Comparison of ENCODE assay signal across 9 mouse cellular contexts in the genomic region with DNA sequence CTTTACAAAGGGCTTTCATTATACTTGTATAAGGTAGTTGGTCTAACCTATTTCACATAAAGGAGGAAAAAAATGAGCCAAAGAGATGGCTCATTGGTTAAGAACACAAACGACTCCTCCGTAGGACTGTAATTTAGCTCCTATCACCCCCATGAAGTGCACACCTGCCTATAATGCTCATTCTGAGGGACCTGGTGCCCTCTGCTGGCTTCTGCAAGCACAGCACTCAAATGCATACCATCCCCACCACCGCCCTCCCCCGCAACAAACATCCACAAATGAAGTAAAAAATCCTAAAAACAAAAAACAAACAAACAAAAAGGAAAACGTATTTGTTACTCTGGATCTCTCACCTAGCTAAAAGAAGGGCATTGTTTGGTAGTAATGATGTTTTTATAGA.
DNase-seq lines count a peak whose midpoint lies in the region; ATAC-seq and TF ChIP-seq lines count a peak whose summit lies in the region.
"Had no signal": no experiment of that assay in that cellular context is flagged by ENCODE, and none has a peak within 500 bp of the region (broad histone marks: within the 10 kb centered on the region; RNA-seq: fewer than 3 reads in every experiment).

No protein-coding gene starts in this region.

- H3K27ac ChIP-seq in kidney, adult 2 months (ENCODE audit: insufficient read depth, low read depth, low read length) = no peak overlapping the region
- H3K27ac ChIP-seq in kidney, embryonic 14.5 days (ENCODE audit: low read depth, low read length) = no peak overlapping the region; the same call in 1 of the 2 replicates
- H3K27ac ChIP-seq: midbrain, embryonic 15.5 days had no signal

- no peaks in the 10 kb centered on the region for H3K36me3 ChIP-seq in kidney, adult 2 months (ENCODE audit: control insufficient read depth, insufficient read depth, low read length)
- H3K36me3 ChIP-seq in kidney, embryonic 14.5 days (ENCODE audit: control insufficient read depth, insufficient read depth, low read length) = no peaks in the 10 kb centered on the region
- no peaks in the 10 kb centered on the region for H3K36me3 ChIP-seq in E14TG2a.4 (ENCODE audit: insufficient read depth, low read length)
- H3K36me3 ChIP-seq: midbrain, embryonic 15.5 days had no signal

- no peaks in the 10 kb centered on the region for H3K4me1 ChIP-seq in kidney, adult 2 months (ENCODE audit: control insufficient read depth, insufficient read depth, low read length)
- H3K4me1 ChIP-seq in kidney, embryonic 14.5 days (ENCODE audit: control insufficient read depth, insufficient read depth, low read length) = no peaks in the 10 kb centered on the region
- peaks cover 15% of the 10 kb centered on the region; the same call in 1 of the 2 replicates for H3K4me1 ChIP-seq in E14TG2a.4 (replicated peaks; ENCODE audit: low read depth, low read length)
- H3K4me1 ChIP-seq: midbrain, embryonic 15.5 days had no signal

- ATAC-seq in kidney, embryonic 14.5 days (ENCODE audit: low FRiP score, low TSS enrichment) = no peak
- ATAC-seq in megakaryocyte-erythroid progenitor cell, adult 5-6 weeks (replicated peaks; ENCODE audit: low FRiP score, low TSS enrichment, poor library complexity, severe bottlenecking) = peak; percentile 78
- ATAC-seq: midbrain, embryonic 15.5 days had no signal

- DNase-seq in kidney, adult 2 months = peak; percentile 13
- peak; percentile 14 for DNase-seq in c-Kit-positive CD71-positive TER-119-negative erythroid progenitor cells, embryonic 14.5 days (ENCODE audit: low read depth)
- no peak for DNase-seq in layer of hippocampus, postnatal 36 days
- DNase-seq in layer of hippocampus, adult 11-12 months (ENCODE audit: low spot score) = no peak
- DNase-seq in left cerebral cortex, adult 8-10 months (ENCODE audit: low spot score in 2 of 2) = no peak

- no peak overlapping the region for H3K4me3 ChIP-seq in kidney, adult 2 months (ENCODE audit: insufficient read depth, low read depth, low read length)
- H3K4me3 ChIP-seq in kidney, embryonic 14.5 days (ENCODE audit: low read length) = no peak overlapping the region
- H3K4me3 ChIP-seq in E14TG2a.4 (replicated peaks; ENCODE audit: low read length) = no peak overlapping the region
- H3K4me3 ChIP-seq: midbrain, embryonic 15.5 days had no signal

- WGBS in kidney, adult 2 months = 84% methylated on average over 5 of the region's 5 CpGs
- 74% methylated on average over 5 of the region's 5 CpGs for WGBS in kidney, embryonic 14.5 days

- no peak overlapping the region for H3K4me2 ChIP-seq in kidney, embryonic 14.5 days (replicated peaks; ENCODE audit: low read depth, low read length)
- H3K4me2 ChIP-seq: midbrain, embryonic 15.5 days had no signal

- H3K9me3 ChIP-seq in kidney, embryonic 14.5 days (ENCODE audit: control insufficient read depth, low read length) = no peaks in the 10 kb centered on the region
- no peaks in the 10 kb centered on the region for H3K9me3 ChIP-seq in E14TG2a.4 (ENCODE audit: low read length)
- H3K9me3 ChIP-seq: midbrain, embryonic 15.5 days had no signal

- TF ChIP-seq CTCF in kidney, adult 2 months (conservative IDR thresholded peaks at IDR 0.05; ENCODE audit: insufficient read depth, insufficient read length, low read depth, low read length) = peak; percentile 76
- TF ChIP-seq CTCF in E14TG2a.4 (conservative IDR thresholded peaks at IDR 0.05; ENCODE audit: low read length) = peak; percentile 75

- no peaks in the 10 kb centered on the region for H3K27me3 ChIP-seq in kidney, adult 2 months (replicated peaks; ENCODE audit: control insufficient read depth, insufficient read depth, low read length)
- no peaks in the 10 kb centered on the region for H3K27me3 ChIP-seq in kidney, embryonic 14.5 days (ENCODE audit: control insufficient read depth, insufficient read depth, low read length)
- no peaks in the 10 kb centered on the region for H3K27me3 ChIP-seq in E14TG2a.4 (ENCODE audit: insufficient read depth, low read length)
- H3K27me3 ChIP-seq: midbrain, embryonic 15.5 days had no signal

- no peak for TF ChIP-seq POLR2A in kidney, adult 2 months (IDR thresholded peaks at IDR 0.05; ENCODE audit: low read depth, low read length)

- H3K9ac ChIP-seq in kidney, embryonic 14.5 days (ENCODE audit: low read depth, low read length) = no peak overlapping the region
- H3K9ac ChIP-seq: midbrain, embryonic 15.5 days had no signal

Comparison
In these comparisons a context has a peak if more than half of its experiments do, and no peak if none do; other contexts are left out.
1. DNase-seq: peak in kidney, adult 2 months (single experiment) and c-Kit-positive CD71-positive TER-119-negative erythroid progenitor cells, embryonic 14.5 days (single experiment); none in layer of hippocampus, postnatal 36 days (0 of 2), layer of hippocampus, adult 11-12 months (single experiment) and left cerebral cortex, adult 8-10 months (0 of 2).